Mouse (Mus musculus): ENCODE measurements around the gene Klhdc8b.

The Klhdc8b gene

GRCm38 (mm10) chr9:108450292-108451169, 10.8 kb downstream of the Klhdc8b start:
- DNase-seq: peak; percentile 32 to 55

GRCm38 (mm10) chr9:108449860-108450259, 11.5 kb downstream of the Klhdc8b start:
- DNase-seq: peak in 1 of 2 experiments; percentile 30

- DNase-seq: no peak
Observed at GRCm38 (mm10) chr9:108445125-108445524, 16.3 kb downstream of the Klhdc8b start.

GRCm38 (mm10) chr9:108441236-108441919, 20.0 kb downstream of the Klhdc8b start:
- DNase-seq: no peak

- no peak for DNase-seq
Observed at GRCm38 (mm10) chr9:108440485-108440884, 20.9 kb downstream of the Klhdc8b start.

- DNase-seq: no peak
Observed at GRCm38 (mm10) chr9:108439176-108439575, 22.2 kb downstream of the Klhdc8b start.

GRCm38 (mm10) chr9:108436182-108436581, 25.2 kb downstream of the Klhdc8b start, which contains the start of gene BC048562:
Gene BC048562 (plus strand): TSS chr9:108436482.
- DNase-seq: no peak

GRCm38 (mm10) chr9:108431431-108432067, 29.8 kb downstream of the Klhdc8b start:
- peak in 1 of 2 experiments; percentile 31 for DNase-seq

GRCm38 (mm10) chr9:108428384-108428783, 33.0 kb downstream of the Klhdc8b start, which contains the start of gene Ccdc36:
Gene Ccdc36 (minus strand): TSS chr9:108428484.
- no peak for DNase-seq

GRCm38 (mm10) chr9:108412221-108412620, 49.2 kb downstream of the Klhdc8b start:
- DNase-seq: peak; percentile 42 to 76

GRCm38 (mm10) chr9:108411381-108411942, 49.9 kb downstream of the Klhdc8b start:
- DNase-seq: no peak

GRCm38 (mm10) chr9:108409535-108409934, 51.8 kb downstream of the Klhdc8b start:
- no peak for DNase-seq

- no peak for DNase-seq
Observed at GRCm38 (mm10) chr9:108404451-108404850, 56.9 kb downstream of the Klhdc8b start.

GRCm38 (mm10) chr9:108403081-108403480, 58.3 kb downstream of the Klhdc8b start:
- no peak for DNase-seq

- peak; percentile 71 to 72 for DNase-seq
Observed at GRCm38 (mm10) chr9:108401186-108401960, 60.0 kb downstream of the Klhdc8b start.

- no peak for DNase-seq
Observed at GRCm38 (mm10) chr9:108398324-108398723, 63.1 kb downstream of the Klhdc8b start.
